Mouse (Mus musculus): ENCODE measurements at regions not wholly inside any gene's neighbourhood (a gene's known extent, or its start where the extent isn't known, plus 50 kb on each side); places are given as distances from the start of the nearest gene placed in this dataset.

- TF ChIP-seq CTCF (IDR thresholded peaks at IDR 0.05; ENCODE audit: low read depth): no peak
- TF ChIP-seq EP300 (IDR thresholded peaks at IDR 0.05; ENCODE audit: low read depth): no peak
Observed at GRCm38 (mm10) chr12:12580763-12581178, 318.8 kb downstream of the Fam49a start.
